Mouse (Mus musculus): ENCODE results near the gene Rhox4c. TPM values are rescaled to one million over a fixed set of nuclear protein-coding genes. Genes with fewer than 3 reads are reported as not detected.

Gene Rhox4c
- polyA plus RNA-seq (2017; shearing (Covaris generic)), result not detected

DNA sequence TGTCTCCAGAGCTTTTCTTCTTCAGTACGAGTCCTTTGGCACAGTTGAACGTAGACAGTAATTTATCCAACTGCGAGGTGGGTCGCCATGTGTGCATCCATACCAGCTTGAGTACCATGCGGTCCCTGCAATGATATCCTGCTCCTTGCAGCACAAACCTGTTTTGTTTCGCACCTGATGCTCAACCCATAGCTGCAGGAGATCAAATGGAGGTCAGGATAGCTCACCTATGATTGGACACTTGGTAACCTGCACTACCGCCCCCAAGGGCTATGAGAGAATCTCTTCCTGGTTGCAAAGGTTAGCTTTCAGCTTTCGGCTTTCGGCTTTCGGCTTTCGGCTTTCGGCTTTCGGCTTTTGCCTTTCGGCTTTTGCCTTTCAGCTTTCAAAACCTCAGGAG is at the start of gene Rhox4c:
Gene Rhox4c, plus strand, starts transcription at position 301 of the 400 bp plus-strand sequence.

GRCm38 (mm10) chrX:37432194-37432593 is 47.9 kb upstream of the Rhox4c start, which contains the start of gene Rhox4b:
Gene Rhox4b (plus strand): TSS chrX:37432494.

DNA sequence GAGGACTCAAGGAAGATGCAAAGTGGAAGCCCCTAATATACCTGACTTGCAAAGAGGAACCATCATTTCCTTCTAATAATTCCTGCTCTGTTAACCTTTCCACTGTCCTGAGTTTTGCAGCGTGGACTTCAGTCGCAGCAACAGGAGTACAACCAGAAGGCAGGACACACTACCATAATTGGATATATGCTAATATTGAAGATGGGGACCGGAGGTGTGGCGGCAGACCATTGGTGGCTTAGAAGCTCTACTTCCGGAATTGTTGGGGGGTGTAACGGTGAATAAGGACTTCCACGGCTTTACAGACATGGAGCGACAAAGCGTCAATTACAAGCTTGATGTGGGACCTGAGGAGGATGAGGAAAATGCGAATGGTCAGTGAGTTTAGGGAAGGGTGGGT is 26.8 kb upstream of the Rhox4c start, which contains the start of gene Rhox2c:
Gene Rhox2c, plus strand, starts transcription at position 301 of the 400 bp plus-strand sequence.

DNA sequence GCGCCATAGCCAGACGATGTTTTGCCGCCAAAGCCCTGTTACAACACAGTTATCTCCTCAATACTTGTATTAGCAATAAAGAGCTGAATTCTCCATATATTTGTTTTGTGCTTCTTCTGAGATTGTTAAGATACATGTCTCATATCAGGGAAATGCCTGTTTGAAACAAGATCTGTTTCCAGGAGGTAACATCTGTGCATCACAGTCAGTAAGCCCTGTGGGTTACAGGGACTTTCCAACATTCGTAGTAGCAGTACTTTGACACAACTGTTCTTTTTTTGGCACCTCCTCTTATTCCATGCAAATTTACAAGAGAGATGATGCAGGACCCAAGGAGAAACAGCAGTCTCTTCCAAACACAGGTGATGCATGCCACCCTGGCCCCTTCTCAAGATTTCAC is 21.9 kb upstream of the Rhox4c start, which contains the start of gene Rhox3c:
Gene Rhox3c, plus strand, starts transcription at position 301 of the 400 bp plus-strand sequence.

DNA sequence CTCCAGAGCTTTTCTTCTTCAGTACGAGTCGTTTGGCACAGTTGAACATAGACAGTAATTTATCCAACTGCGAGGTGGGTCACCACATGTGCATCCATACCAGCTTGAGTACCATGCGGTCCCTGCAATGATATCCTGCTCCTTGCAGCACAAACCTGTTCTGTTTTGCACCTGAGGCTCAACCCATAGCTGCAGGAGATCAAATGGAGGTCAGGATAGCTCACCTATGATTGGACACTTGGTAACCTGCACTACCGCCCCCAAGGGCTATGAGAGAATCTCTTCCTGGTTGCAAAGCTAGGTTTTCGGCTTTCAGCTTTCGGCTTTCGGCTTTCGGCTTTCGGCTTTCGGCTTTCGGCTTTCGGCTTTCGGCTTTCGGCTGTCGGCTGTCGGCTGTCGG is 33.9 kb downstream of the Rhox4c start, which contains the start of gene Rhox4d:
Gene Rhox4d, plus strand, starts transcription at position 301 of the 400 bp plus-strand sequence.

GRCm38 (mm10) chrX:37530152-37530551 is 50.0 kb downstream of the Rhox4c start, which contains the start of gene Rhox2e:
Gene Rhox2e (plus strand): TSS chrX:37530452.

Other genes with a start within 250 kb of the Rhox4c start
- not detected for gene Rhox2a, start 235.4 kb upstream of the Rhox4c start, polyA plus RNA-seq (2017; shearing (Covaris generic))
- gene Rhox3a, start 230.4 kb upstream of the Rhox4c start, polyA plus RNA-seq (2017; shearing (Covaris generic)), result not detected
- gene Rhox4a, start 215.0 kb upstream of the Rhox4c start, polyA plus RNA-seq (2017; shearing (Covaris generic)), result 0.37 TPM
- gene Rhox3a2, start 100.3 kb upstream of the Rhox4c start, polyA plus RNA-seq (2017; shearing (Covaris generic)), result not detected
- gene Rhox4a2, start 89.5 kb upstream of the Rhox4c start, polyA plus RNA-seq (2017; shearing (Covaris generic)), result not detected
- not detected for gene Rhox2b, start 68.3 kb upstream of the Rhox4c start, polyA plus RNA-seq (2017; shearing (Covaris generic))
- not detected for gene Rhox4b, start 47.8 kb upstream of the Rhox4c start, polyA plus RNA-seq (2017; shearing (Covaris generic))
- gene Rhox2c, start 26.7 kb upstream of the Rhox4c start, polyA plus RNA-seq (2017; shearing (Covaris generic)), result not detected
- not detected for gene Rhox3c, start 21.8 kb upstream of the Rhox4c start, polyA plus RNA-seq (2017; shearing (Covaris generic))
- gene Rhox2d, start 13.1 kb downstream of the Rhox4c start, polyA plus RNA-seq (2017; shearing (Covaris generic)), result not detected
- gene Rhox4d, start 34.0 kb downstream of the Rhox4c start, polyA plus RNA-seq (2017; shearing (Covaris generic)), result 0.31 TPM
- not detected for gene Rhox2e, start 50.1 kb downstream of the Rhox4c start, polyA plus RNA-seq (2017; shearing (Covaris generic))
- not detected for gene Rhox3e, start 61.7 kb downstream of the Rhox4c start, polyA plus RNA-seq (2017; shearing (Covaris generic))
- 0.21 TPM for gene Rhox4e, start 77.1 kb downstream of the Rhox4c start, polyA plus RNA-seq (2017; shearing (Covaris generic))
- not detected for gene Rhox2f, start 91.1 kb downstream of the Rhox4c start, polyA plus RNA-seq (2017; shearing (Covaris generic))
- not detected for gene Rhox3f, start 100.7 kb downstream of the Rhox4c start, polyA plus RNA-seq (2017; shearing (Covaris generic))
- gene Rhox4f, start 127.4 kb downstream of the Rhox4c start, polyA plus RNA-seq (2017; shearing (Covaris generic)), result not detected
- not detected for gene Rhox3g, start 148.3 kb downstream of the Rhox4c start, polyA plus RNA-seq (2017; shearing (Covaris generic))
- gene Rhox2g, start 163.1 kb downstream of the Rhox4c start, polyA plus RNA-seq (2017; shearing (Covaris generic)), result not detected
- gene Rhox4g, start 171.0 kb downstream of the Rhox4c start, polyA plus RNA-seq (2017; shearing (Covaris generic)), result not detected
- gene Rhox3h, start 188.4 kb downstream of the Rhox4c start, polyA plus RNA-seq (2017; shearing (Covaris generic)), result not detected
- gene Rhox2h, start 192.9 kb downstream of the Rhox4c start, polyA plus RNA-seq (2017; shearing (Covaris generic)), result not detected